Mouse (Mus musculus) embryo, embryonic 11 days (tissue): ENCODE results near the gene Ptx3.

Experiments used
- DNase-seq: peaks from one replicate; pipeline ENCODE4 v3.0.0-alpha.2; 2015

Gene Ptx3

DNA sequence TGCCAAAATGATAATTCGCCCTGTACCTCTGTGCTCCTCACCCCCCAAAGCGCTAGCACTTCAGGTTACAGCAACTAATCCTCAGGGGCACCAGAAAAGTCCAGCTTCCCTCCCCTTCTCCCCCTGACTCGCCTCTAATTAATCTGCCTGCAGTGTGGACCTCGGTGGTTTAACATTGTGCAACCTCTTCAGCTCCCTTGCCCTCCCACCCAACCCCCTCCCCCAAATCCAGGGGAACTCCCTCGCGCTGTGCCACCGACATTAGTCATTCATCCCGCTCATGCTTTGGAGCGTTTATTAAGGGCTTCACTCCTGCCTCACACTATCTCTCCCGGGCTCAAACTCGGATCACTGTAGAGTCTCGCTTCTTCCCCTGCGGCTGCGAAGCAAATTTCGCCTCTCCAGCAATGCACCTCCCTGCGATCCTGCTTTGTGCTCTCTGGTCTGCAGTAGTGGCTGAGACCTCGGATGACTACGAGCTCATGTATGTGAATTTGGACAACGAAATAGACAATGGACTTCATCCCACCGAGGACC lies at the start of gene Ptx3:
Gene Ptx3, plus strand, starts transcription at position 256 of the 537 bp plus-strand sequence.
- DNase-seq: peak; percentile 71

- no peak for DNase-seq
Measured at GRCm38 (mm10) chr3:66172907-66173306, 46.8 kb upstream of the Ptx3 start.

GRCm38 (mm10) chr3:66179647-66180046 lies 40.1 kb upstream of the Ptx3 start:
- DNase-seq: no peak

DNA sequence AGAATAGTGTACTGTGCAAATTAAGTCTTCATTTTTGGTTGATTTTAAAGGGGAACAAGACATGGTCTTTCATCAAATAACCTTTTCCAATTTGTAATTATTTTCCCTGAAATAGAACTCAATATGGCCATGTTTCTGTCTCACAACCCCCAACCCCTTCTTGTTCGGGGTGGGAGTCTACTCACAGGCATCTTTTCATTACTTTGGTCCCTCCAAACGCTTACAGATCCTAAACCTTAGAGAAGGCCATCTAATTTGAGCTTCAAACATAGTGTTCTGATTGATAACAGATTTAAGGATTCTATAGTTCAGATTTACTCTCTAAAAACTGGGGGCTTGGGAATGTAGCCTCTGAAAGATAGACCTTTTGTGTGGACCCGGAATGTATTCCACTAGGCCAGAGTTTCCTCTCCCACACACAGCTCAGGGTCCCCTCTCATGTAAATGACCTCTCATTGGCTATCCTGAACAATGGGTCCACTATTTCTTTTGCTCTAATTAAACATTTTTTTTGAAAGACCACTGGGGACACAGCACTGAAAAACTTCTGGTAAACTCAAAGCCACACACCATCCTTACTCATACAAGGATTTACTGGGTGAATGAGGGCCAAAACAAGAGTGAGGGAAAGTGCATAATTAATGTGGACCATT lies 25.7 kb upstream of the Ptx3 start:
- DNase-seq: no peak

DNA sequence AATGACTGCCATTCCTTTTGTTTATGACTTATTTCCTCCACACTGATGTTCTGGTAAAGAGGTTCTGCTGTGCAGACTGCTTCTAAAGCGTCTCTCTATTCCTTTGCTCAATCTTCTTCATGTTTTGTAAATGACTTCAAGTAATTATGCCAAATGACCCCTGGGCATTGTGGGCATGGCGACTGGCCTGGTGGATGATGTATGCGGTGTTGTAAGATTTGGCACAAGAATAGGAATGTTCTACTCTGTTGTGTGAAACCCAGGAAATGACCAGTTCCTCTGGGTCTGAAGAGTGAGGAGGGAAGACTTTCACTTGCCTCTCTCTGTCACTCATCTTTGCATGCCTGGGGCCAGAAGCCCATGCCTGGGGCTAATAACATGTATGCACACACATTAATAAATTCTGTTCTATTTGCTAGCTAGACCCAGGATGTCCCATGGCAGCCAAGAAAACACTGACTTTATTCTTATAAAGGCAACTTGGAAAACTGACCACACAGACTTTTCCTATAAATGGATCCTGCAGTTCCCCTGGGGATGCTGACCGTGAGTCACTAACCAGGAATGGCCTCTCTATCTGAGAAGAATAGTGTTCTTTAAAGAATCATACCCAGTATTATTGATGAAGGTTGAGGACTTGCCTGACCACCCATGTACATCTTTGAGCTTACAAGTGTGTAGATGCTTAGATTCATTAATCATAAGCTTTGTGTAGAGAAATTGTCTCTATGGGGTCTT lies 10.7 kb upstream of the Ptx3 start:
- no peak for DNase-seq

DNA sequence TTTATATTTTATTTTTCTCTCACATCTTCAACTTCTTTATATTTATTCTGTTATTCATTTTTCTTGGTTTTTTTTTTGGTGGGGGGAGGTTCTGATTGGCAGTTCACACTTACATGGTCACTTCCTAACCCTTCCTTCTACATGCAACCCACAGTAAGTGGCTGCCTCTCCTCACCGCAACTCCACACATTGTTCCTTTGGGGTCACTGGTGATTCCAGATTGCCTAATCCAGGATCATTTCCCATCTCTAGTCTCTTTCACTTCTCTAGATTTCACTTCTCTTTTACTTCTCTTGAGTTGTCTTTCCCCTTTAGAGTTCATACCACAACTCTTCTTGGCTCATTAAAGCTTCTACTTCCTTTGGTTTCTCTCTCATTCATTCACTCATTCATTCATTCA lies 6.2 kb upstream of the Ptx3 start:
- DNase-seq: no peak

DNA sequence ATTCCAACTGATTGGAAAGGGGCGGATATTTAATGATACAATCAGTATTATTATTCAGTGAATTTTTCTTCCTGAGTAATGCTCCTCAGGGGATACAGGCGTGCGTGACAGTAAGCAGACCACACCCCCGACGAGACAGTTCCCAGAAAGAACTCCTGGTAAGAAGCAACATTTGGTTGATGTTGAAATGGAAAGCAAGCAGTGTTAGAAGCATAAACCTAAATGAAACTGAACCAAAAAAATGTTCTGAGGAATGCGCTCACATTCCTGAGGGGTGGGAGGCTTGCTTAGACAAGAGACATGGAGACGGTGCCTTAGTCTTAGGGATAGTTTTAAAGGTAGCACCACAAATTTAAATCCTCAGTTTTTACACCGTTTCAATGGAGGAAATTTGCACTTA lies 4.0 kb upstream of the Ptx3 start:
- DNase-seq: peak; percentile 50

GRCm38 (mm10) chr3:66220554-66221242 lies 988 bp downstream of the Ptx3 start:
- peak; percentile 79 for DNase-seq

- peak; percentile 76 for DNase-seq
Measured at GRCm38 (mm10) chr3:66221243-66221611, 1.5 kb downstream of the Ptx3 start.

DNA sequence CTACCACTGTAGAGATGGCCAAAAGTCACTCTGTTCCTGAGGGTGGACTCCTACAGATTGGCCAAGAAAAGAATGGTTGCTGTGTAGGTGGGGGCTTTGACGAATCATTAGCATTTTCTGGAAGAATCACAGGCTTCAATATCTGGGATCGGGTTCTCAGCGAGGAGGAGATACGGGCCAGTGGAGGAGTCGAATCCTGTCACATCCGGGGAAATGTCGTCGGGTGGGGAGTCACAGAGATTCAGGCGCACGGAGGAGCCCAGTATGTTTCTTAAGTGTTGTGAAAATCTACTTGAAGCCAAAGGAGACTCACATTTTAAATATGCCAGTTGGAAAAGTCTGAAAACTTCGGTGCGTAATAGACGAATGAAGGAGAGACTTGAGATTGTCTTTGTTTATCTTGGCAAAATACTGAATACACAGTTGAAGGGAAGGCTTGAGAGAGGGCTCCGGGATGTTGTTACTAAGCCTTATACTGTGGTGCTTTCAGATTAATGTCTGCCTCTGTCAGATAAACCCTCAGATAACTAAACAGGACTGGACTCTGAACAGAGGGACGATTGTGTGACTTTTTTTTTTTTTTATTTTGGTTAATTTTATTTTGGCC lies 5.3 kb downstream of the Ptx3 start:
- no peak for DNase-seq

DNA sequence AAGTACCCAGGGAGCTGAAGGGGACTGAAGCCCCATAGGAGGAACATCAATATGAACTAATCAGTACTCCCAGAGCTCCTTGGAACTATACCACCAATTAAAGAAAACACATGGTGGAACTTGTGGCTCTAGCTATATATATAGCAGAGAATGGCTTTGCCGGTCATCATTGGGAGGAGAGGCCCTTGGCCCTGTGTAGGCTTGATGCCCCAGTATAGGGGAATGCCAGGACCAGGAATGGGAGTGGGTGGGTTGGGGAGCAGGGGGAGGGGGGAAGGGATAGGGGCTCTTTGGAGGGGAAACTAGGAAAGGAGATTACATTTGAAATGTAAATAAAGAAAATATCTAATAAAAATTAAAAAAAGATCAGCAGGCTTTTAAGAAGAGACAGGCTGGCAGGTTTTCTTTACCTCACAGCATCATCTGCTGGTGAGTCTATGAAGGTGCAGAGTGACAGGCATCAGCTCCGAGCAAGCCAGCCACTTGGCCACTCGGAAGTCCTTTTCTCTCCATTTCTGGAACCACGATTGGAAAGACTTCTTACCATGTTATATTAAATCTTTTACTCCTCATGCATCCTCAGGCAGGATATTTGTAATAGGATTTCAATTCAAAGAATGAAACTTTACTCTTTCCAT lies 16.6 kb downstream of the Ptx3 start:
- DNase-seq: peak; percentile 58

DNA sequence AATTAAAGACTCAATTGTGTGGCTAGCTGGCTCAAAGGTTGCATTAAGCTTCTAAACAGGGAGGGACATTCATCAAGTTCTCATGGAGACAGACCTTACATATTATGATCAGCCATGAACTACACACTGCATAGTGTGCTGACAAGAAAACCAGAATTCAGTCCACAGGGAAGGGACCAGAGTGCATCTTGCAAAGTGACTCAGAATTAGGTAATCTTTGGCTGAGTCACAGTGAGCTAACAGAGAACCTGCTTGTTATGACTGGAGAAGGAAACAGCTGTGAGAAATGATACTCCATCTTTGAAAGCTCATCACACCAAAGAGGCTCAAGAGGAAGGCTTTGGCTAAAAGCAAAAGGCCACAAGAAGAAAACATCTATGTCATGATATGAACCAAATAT lies 20.8 kb downstream of the Ptx3 start:
- no peak for DNase-seq

DNA sequence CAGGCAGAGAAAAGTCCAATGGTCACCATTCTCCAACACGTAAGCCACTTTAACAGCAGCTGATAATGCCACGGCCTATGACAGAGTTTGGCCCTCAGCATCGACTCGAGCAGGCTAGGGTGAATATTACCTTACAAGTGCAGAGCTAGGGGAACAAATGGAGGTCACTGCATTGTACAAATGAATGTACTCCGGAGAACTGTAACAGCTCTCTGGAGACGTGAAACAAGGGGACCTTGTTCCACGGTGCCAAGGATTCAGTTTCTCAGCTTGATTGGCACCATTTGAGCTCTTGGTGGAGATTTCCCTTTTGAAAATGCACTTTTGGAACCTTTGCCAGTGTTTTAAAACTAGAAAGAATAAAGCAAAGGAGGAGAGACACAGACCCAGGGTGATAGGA lies 32.1 kb downstream of the Ptx3 start:
- DNase-seq: no peak

DNA sequence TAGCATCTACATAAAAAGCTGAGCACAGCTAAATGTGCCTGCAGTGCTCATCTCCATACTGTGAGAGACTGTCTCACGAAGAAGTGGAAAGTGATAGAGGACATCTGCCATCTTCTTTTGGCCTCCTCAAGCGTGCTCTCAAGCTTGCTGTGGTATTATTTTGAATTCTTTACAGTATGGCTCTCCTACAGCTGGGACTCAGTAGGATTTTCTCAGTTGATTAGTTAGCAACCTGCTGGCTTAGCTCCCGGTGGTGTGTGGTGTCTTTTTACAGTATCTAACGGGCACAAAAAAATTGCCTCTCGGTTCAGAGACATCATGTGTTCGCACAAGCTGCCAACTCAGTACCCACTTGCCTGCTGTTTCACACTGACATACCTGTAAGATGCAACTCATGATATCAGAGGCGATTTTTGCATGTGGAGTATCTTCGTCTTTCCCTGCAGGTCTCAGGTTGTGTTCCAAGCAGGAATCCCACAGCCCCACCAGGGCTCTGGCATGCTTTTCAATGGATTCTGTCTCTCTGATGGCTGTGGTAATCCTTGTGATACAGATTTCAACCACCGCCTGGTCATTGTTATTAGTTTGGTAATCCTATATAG lies 34.9 kb downstream of the Ptx3 start:
- no peak for DNase-seq

- peak; percentile 64 for DNase-seq
Measured at GRCm38 (mm10) chr3:66262319-66262718, 42.6 kb downstream of the Ptx3 start.

DNA sequence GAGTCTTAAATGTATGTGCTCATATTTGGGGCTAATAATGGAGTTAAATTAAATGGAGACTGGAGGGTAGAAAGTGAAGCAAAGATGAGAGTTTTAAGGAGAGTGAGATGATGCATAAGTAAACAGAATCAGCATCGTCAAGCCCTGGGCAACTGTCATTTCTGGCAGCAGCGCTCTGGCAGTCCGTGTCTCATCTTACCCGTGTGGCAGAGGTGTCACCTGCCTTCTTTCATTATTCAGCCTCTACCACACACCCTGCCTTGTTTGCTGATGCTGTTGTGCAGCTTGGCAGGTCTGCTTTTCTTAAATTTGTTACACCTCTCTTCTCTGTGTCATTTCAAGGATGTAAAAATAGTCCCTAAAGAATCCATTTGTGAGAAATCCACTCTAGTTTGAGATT lies 43.6 kb downstream of the Ptx3 start:
- DNase-seq: no peak
